Mouse (Mus musculus) ovary, adult 18-20 months (tissue): ENCODE results near the gene Depdc1a.
"Not testable (repeated sequence)": the region's sequence is repeated elsewhere in the genome, so short reads cannot be mapped to it uniquely, and the experiment has no call there.

ENCODE experiments used
- DNase-seq: peaks from one replicate; pipeline ENCODE4 v3.0.0; 2022; ENCODE audit warnings: low spot score, mixed read lengths

The Depdc1a gene

GRCm38 (mm10) chr3:159495243-159495801 lies at the start of gene Depdc1a:
Gene Depdc1a, plus strand, starts transcription at chr3:159495433.
- DNase-seq, result peak; percentile 81

- no peak for DNase-seq
Measured at GRCm38 (mm10) chr3:159470059-159470458, 25.2 kb upstream of the Depdc1a start.

GRCm38 (mm10) chr3:159475465-159475864 lies 19.8 kb upstream of the Depdc1a start:
- DNase-seq, result no peak

- no peak for DNase-seq
Measured at GRCm38 (mm10) chr3:159477250-159477962, 17.8 kb upstream of the Depdc1a start.

- not testable (repeated sequence) for DNase-seq
Measured at GRCm38 (mm10) chr3:159494709-159495108, 524 bp upstream of the Depdc1a start.

- DNase-seq, result no peak
Measured at GRCm38 (mm10) chr3:159508899-159509298, 13.7 kb downstream of the Depdc1a start.

GRCm38 (mm10) chr3:159528563-159528962 lies 33.3 kb downstream of the Depdc1a start:
- DNase-seq, result no peak

GRCm38 (mm10) chr3:159548303-159548702 lies 53.1 kb downstream of the Depdc1a start:
- DNase-seq, result no peak

- no peak for DNase-seq
Measured at GRCm38 (mm10) chr3:159550224-159550623, 55.0 kb downstream of the Depdc1a start.
